Mouse (Mus musculus): Measurements from ENCODE around the gene Tmem184c. TPM values are rescaled to one million over a fixed set of nuclear protein-coding genes. Genes with fewer than 3 reads are reported as not detected.

The Tmem184c gene
- polyA plus RNA-seq, 1 experiment = 80.8 TPM

GRCm38 (mm10) chr8:77574229-77574628 is 36.3 kb downstream of the Tmem184c start:
- Histone ChIP-seq H3K4me3 (replicated peaks; ENCODE audit: insufficient read depth, low read depth, low read length) (no peak overlapping the region), H3K27ac (ENCODE audit: insufficient read depth, low read length) (no peak overlapping the region), H3K4me1 (ENCODE audit: control insufficient read depth, insufficient read depth, low read length) (no peaks in the 10 kb centered on the region), H3K27me3 (ENCODE audit: control insufficient read depth, insufficient read depth, low read length) (no peaks in the 10 kb centered on the region)
- no peak for DNase-seq
- TF ChIP-seq CTCF (IDR thresholded peaks at IDR 0.05; ENCODE audit: borderline replicate concordance, insufficient read depth, low read depth, low read length) (no peak), POLR2A (IDR thresholded peaks at IDR 0.05; ENCODE audit: borderline replicate concordance, insufficient read depth, low read length) (no peak)
- WGBS = 86% methylated on average over 5 of the region's 5 CpGs

GRCm38 (mm10) chr8:77561441-77561840 is 49.1 kb downstream of the Tmem184c start:
- Histone ChIP-seq H3K4me3 (replicated peaks; ENCODE audit: insufficient read depth, low read depth, low read length) (no peak overlapping the region), H3K4me1 (ENCODE audit: control insufficient read depth, insufficient read depth, low read length) (no peaks in the 10 kb centered on the region), H3K27ac (ENCODE audit: insufficient read depth, low read length) (no peak overlapping the region), H3K27me3 (ENCODE audit: control insufficient read depth, insufficient read depth, low read length) (no peaks in the 10 kb centered on the region)
- WGBS = 88% methylated on average over 3 of the region's 3 CpGs
- DNase-seq = no peak
- no peak for TF ChIP-seq CTCF (IDR thresholded peaks at IDR 0.05; ENCODE audit: borderline replicate concordance, insufficient read depth, low read depth, low read length)
- TF ChIP-seq POLR2A (IDR thresholded peaks at IDR 0.05; ENCODE audit: borderline replicate concordance, insufficient read depth, low read length) = no peak

GRCm38 (mm10) chr8:77552491-77552890 is 58.0 kb downstream of the Tmem184c start:
- Histone ChIP-seq H3K4me3 (replicated peaks; ENCODE audit: insufficient read depth, low read depth, low read length) (no peak overlapping the region), H3K4me1 (ENCODE audit: control insufficient read depth, insufficient read depth, low read length) (no peaks in the 10 kb centered on the region; the same call in 1 of the 2 replicates), H3K27me3 (ENCODE audit: control insufficient read depth, insufficient read depth, low read length) (no peaks in the 10 kb centered on the region), H3K27ac (ENCODE audit: insufficient read depth, low read length) (no peak overlapping the region)
- WGBS = 98% methylated on average over 3 of the region's 3 CpGs
- no peak for DNase-seq
- TF ChIP-seq CTCF (IDR thresholded peaks at IDR 0.05; ENCODE audit: borderline replicate concordance, insufficient read depth, low read depth, low read length) (no peak), POLR2A (IDR thresholded peaks at IDR 0.05; ENCODE audit: borderline replicate concordance, insufficient read depth, low read length) (no peak)

- WGBS = 11% methylated on average over 7 of the region's 7 CpGs
- Histone ChIP-seq H3K4me3 (replicated peaks; ENCODE audit: insufficient read depth, low read depth, low read length) (peak overlapping the region; percentile 94), H3K4me1 (ENCODE audit: control insufficient read depth, insufficient read depth, low read length) (no peaks in the 10 kb centered on the region; the same call in 1 of the 2 replicates), H3K27ac (ENCODE audit: insufficient read depth, low read length) (peak overlapping the region; percentile 71; the same call in 1 of the 2 replicates), H3K27me3 (ENCODE audit: control insufficient read depth, insufficient read depth, low read length) (no peaks in the 10 kb centered on the region)
- TF ChIP-seq CTCF (IDR thresholded peaks at IDR 0.05; ENCODE audit: borderline replicate concordance, insufficient read depth, low read depth, low read length) (peak; percentile 44; the same call in 1 of the 2 replicates), POLR2A (IDR thresholded peaks at IDR 0.05; ENCODE audit: borderline replicate concordance, insufficient read depth, low read length) (no peak)
- peak; percentile 29 to 54 for DNase-seq
Measured at GRCm38 (mm10) chr8:77549881-77550580, 60.5 kb downstream of the Tmem184c start.

GRCm38 (mm10) chr8:77549121-77549706 is 61.3 kb downstream of the Tmem184c start, which contains the start of gene Prmt9:
Gene Prmt9 (plus strand): TSS chr8:77549397.
- WGBS = 1% methylated on average over 42 of the region's 42 CpGs
- peak; percentile 88 to 93 for DNase-seq
- Histone ChIP-seq H3K27ac (ENCODE audit: insufficient read depth, low read length) (peak within 1 kb of the TSS; percentile 71), H3K4me1 (ENCODE audit: control insufficient read depth, insufficient read depth, low read length) (no peaks in the 10 kb centered on the region; the same call in 1 of the 2 replicates), H3K27me3 (ENCODE audit: control insufficient read depth, insufficient read depth, low read length) (no peaks in the 10 kb centered on the region), H3K4me3 (replicated peaks; ENCODE audit: insufficient read depth, low read depth, low read length) (peak within 1 kb of the TSS; percentile 94)
- TF ChIP-seq CTCF (IDR thresholded peaks at IDR 0.05; ENCODE audit: borderline replicate concordance, insufficient read depth, low read depth, low read length) (no peak), POLR2A (IDR thresholded peaks at IDR 0.05; ENCODE audit: borderline replicate concordance, insufficient read depth, low read length) (peak; percentile 90)

Other genes starting within 250 kb of the Tmem184c start
- gene Arhgap10, start 92.7 kb downstream of the Tmem184c start, polyA plus RNA-seq (2012; rRNA removed) = 12.5 and 13.9 TPM in 2 replicates
- gene Prmt9, start 61.3 kb downstream of the Tmem184c start, polyA plus RNA-seq (2012; rRNA removed) = 22.7 and 23.2 TPM in 2 replicates
- gene Ednra, start 113.8 kb upstream of the Tmem184c start, polyA plus RNA-seq (2012; rRNA removed) = 3.7 and 4.2 TPM in 2 replicates

Data from cerebellum, adult 2 months (tissue).